Mouse (Mus musculus) forebrain, embryonic 15.5 days (tissue): ENCODE results near the gene Dlg1. TPM values are rescaled to one million over a fixed set of nuclear protein-coding genes. Genes with fewer than 3 reads are reported as not detected.

ENCODE experiments used
- ATAC-seq: fragments of 200-750 bp; cut with Nextera tagmentation; replicated peaks from 2 replicates; pipeline ENCODE4 v1.8.0; 2017; ENCODE audit warnings: mild to moderate bottlenecking, moderate TSS enrichment, moderate library complexity
- H3K27ac ChIP-seq: fragments of 300-500 bp; sonication (generic); replicated peaks from 2 replicates; pipeline ENCODE4 v1.5.1; 2015; ENCODE audit warnings: mild to moderate bottlenecking, inconsistent platforms
- H3K27me3 ChIP-seq: fragments of 300-500 bp; sonication (generic); 2 replicates; pipeline ENCODE4 v1.6.1; 2015; ENCODE audit warnings: inconsistent platforms
- H3K36me3 ChIP-seq: fragments of 300-500 bp; sonication (generic); 2 replicates; pipeline ENCODE4 v1.6.1; 2015; ENCODE audit warnings: mild to moderate bottlenecking, inconsistent platforms
- H3K4me1 ChIP-seq: fragments of 300-500 bp; sonication (generic); 2 replicates; pipeline ENCODE4 v1.6.1; 2015; ENCODE audit warnings: inconsistent platforms
- H3K4me2 ChIP-seq: fragments of 300-500 bp; sonication (generic); replicated peaks from 2 replicates; pipeline ENCODE4 v1.6.1; 2015; ENCODE audit warnings: mild to moderate bottlenecking, inconsistent platforms
- H3K4me3 ChIP-seq: fragments of 300-500 bp; sonication (generic); 2 replicates; pipeline ENCODE4 v1.5.1; 2015; ENCODE audit warnings: mild to moderate bottlenecking, inconsistent platforms
- H3K9ac ChIP-seq: fragments of 300-500 bp; sonication (generic); replicated peaks from 2 replicates; pipeline ENCODE4 v1.6.1; 2015; ENCODE audit warnings: mild to moderate bottlenecking, inconsistent platforms
- H3K9me3 ChIP-seq: fragments of 300-500 bp; sonication (generic); 2 replicates; pipeline ENCODE4 v1.6.1; 2016; ENCODE audit warnings: inconsistent platforms
- WGBS: fragments of 180-500 bp; shearing (Covaris S2); methylation state at CpG from one replicate; pipeline ENCODE4 v1.1.7; 2015; ENCODE audit warnings: mixed read lengths; 5-methylcytosine and 5-hydroxymethylcytosine counted together
- polyA plus RNA-seq: library from polyadenylated mRNA; unstranded; fragments of >200 nt; fragmentation: Nextera tagmentation; extraction: Ambion mirVana; gene quantifications from 2 replicates; pipeline ENCODE4 v1.2.1, GENCODE M21; 2015

Gene Dlg1
- polyA plus RNA-seq, 1 experiment from 2014 or later: 20.9 TPM

- ATAC-seq: no peak
- 92% methylated on average over 4 of the region's 4 CpGs for WGBS
- no peak overlapping the region for H3K27ac ChIP-seq
- H3K9ac ChIP-seq: no peak overlapping the region
- no peak overlapping the region for H3K4me3 ChIP-seq
- H3K4me2 ChIP-seq: no peak overlapping the region
- no peaks in the 10 kb centered on the region for H3K36me3 ChIP-seq
- H3K4me1 ChIP-seq: no peaks in the 10 kb centered on the region
- H3K27me3 ChIP-seq: no peaks in the 10 kb centered on the region
- H3K9me3 ChIP-seq: no peaks in the 10 kb centered on the region
These were observed 28.9 kb upstream of the Dlg1 start for GRCm38 (mm10) chr16:31634371-31634770.

- Histone ChIP-seq H3K27ac (no peak overlapping the region), H3K27me3 (no peaks in the 10 kb centered on the region), H3K4me2 (no peak overlapping the region), H3K9ac (no peak overlapping the region), H3K4me3 (no peak overlapping the region), H3K36me3 (no peaks in the 10 kb centered on the region), H3K4me1 (no peaks in the 10 kb centered on the region), H3K9me3 (no peaks in the 10 kb centered on the region)
- WGBS: 65% methylated on average over 7 of the region's 7 CpGs
- ATAC-seq: no peak
These were observed 24.9 kb upstream of the Dlg1 start for GRCm38 (mm10) chr16:31638393-31638792.

GRCm38 (mm10) chr16:31639946-31640345 lies 23.3 kb upstream of the Dlg1 start:
- Histone ChIP-seq H3K27ac (no peak overlapping the region), H3K4me2 (no peak overlapping the region), H3K9me3 (no peaks in the 10 kb centered on the region), H3K4me1 (no peaks in the 10 kb centered on the region), H3K4me3 (no peak overlapping the region), H3K36me3 (no peaks in the 10 kb centered on the region), H3K27me3 (no peaks in the 10 kb centered on the region), H3K9ac (no peak overlapping the region)
- WGBS: 77% methylated on average over 4 of the region's 4 CpGs
- ATAC-seq: no peak

GRCm38 (mm10) chr16:31641776-31642175 lies 21.5 kb upstream of the Dlg1 start:
- no peaks in the 10 kb centered on the region for H3K9me3 ChIP-seq
- H3K9ac ChIP-seq: no peak overlapping the region
- WGBS: 78% methylated on average over 4 of the region's 4 CpGs
- H3K4me3 ChIP-seq: no peak overlapping the region
- H3K36me3 ChIP-seq: no peaks in the 10 kb centered on the region
- H3K4me1 ChIP-seq: no peaks in the 10 kb centered on the region
- no peak overlapping the region for H3K27ac ChIP-seq
- H3K27me3 ChIP-seq: no peaks in the 10 kb centered on the region
- no peak overlapping the region for H3K4me2 ChIP-seq
- no peak for ATAC-seq

GRCm38 (mm10) chr16:31647221-31647620 lies 16.0 kb upstream of the Dlg1 start:
- Histone ChIP-seq H3K27me3 (no peaks in the 10 kb centered on the region), H3K36me3 (no peaks in the 10 kb centered on the region), H3K4me3 (no peak overlapping the region), H3K27ac (no peak overlapping the region; the same call in 1 of the 2 replicates), H3K9me3 (no peaks in the 10 kb centered on the region), H3K4me1 (peaks cover 12% of the 10 kb centered on the region), H3K9ac (no peak overlapping the region), H3K4me2 (no peak overlapping the region)
- no peak for ATAC-seq
- WGBS: 58% methylated on average over 7 of the region's 7 CpGs

- no peaks in the 10 kb centered on the region for H3K9me3 ChIP-seq
- no peak overlapping the region for H3K9ac ChIP-seq
- WGBS: 6% methylated on average over 6 of the region's 6 CpGs
- H3K4me3 ChIP-seq: no peak overlapping the region
- no peak overlapping the region for H3K27ac ChIP-seq
- no peaks in the 10 kb centered on the region for H3K36me3 ChIP-seq
- no peak overlapping the region for H3K4me2 ChIP-seq
- no peaks in the 10 kb centered on the region for H3K27me3 ChIP-seq
- ATAC-seq: no peak
- H3K4me1 ChIP-seq: peaks cover 16% of the 10 kb centered on the region
These were observed 12.5 kb upstream of the Dlg1 start for GRCm38 (mm10) chr16:31650788-31651187.

- Histone ChIP-seq H3K9ac (no peak overlapping the region), H3K27ac (no peak overlapping the region), H3K27me3 (no peaks in the 10 kb centered on the region), H3K36me3 (no peaks in the 10 kb centered on the region), H3K4me1 (peaks cover 16% of the 10 kb centered on the region), H3K9me3 (no peaks in the 10 kb centered on the region), H3K4me2 (no peak overlapping the region), H3K4me3 (no peak overlapping the region)
- 75% methylated on average over 3 of the region's 3 CpGs for WGBS
- ATAC-seq: no peak
These were observed 11.7 kb upstream of the Dlg1 start for GRCm38 (mm10) chr16:31651541-31651940.

GRCm38 (mm10) chr16:31652115-31652843 lies 11.0 kb upstream of the Dlg1 start:
- Histone ChIP-seq H3K9ac (no peak overlapping the region), H3K4me2 (no peak overlapping the region), H3K27ac (no peak overlapping the region), H3K36me3 (no peaks in the 10 kb centered on the region), H3K9me3 (no peaks in the 10 kb centered on the region), H3K27me3 (no peaks in the 10 kb centered on the region), H3K4me3 (no peak overlapping the region), H3K4me1 (peaks cover 16% of the 10 kb centered on the region)
- WGBS: 31% methylated on average over 9 of the region's 9 CpGs
- no peak for ATAC-seq

- no peak for ATAC-seq
- H3K36me3 ChIP-seq: no peaks in the 10 kb centered on the region
- H3K4me3 ChIP-seq: no peak overlapping the region
- no peak overlapping the region for H3K9ac ChIP-seq
- no peaks in the 10 kb centered on the region for H3K9me3 ChIP-seq
- 52% methylated on average over 5 of the region's 5 CpGs for WGBS
- no peak overlapping the region for H3K27ac ChIP-seq
- H3K27me3 ChIP-seq: no peaks in the 10 kb centered on the region
- H3K4me1 ChIP-seq: peaks cover 16% of the 10 kb centered on the region
- H3K4me2 ChIP-seq: no peak overlapping the region
These were observed 9.6 kb upstream of the Dlg1 start for GRCm38 (mm10) chr16:31653616-31654015.

GRCm38 (mm10) chr16:31654021-31654420 lies 9.2 kb upstream of the Dlg1 start:
- no peak for ATAC-seq
- no peaks in the 10 kb centered on the region for H3K27me3 ChIP-seq
- H3K4me1 ChIP-seq: peaks cover 19% of the 10 kb centered on the region
- 77% methylated on average over 7 of the region's 7 CpGs for WGBS
- H3K4me3 ChIP-seq: no peak overlapping the region
- no peaks in the 10 kb centered on the region for H3K9me3 ChIP-seq
- no peaks in the 10 kb centered on the region for H3K36me3 ChIP-seq
- no peak overlapping the region for H3K4me2 ChIP-seq
- no peak overlapping the region for H3K27ac ChIP-seq
- no peak overlapping the region for H3K9ac ChIP-seq

GRCm38 (mm10) chr16:31655531-31655930 lies 7.7 kb upstream of the Dlg1 start:
- Histone ChIP-seq H3K27ac (no peak overlapping the region), H3K9ac (no peak overlapping the region), H3K4me2 (no peak overlapping the region), H3K4me1 (peaks cover 16% of the 10 kb centered on the region), H3K9me3 (no peaks in the 10 kb centered on the region), H3K36me3 (no peaks in the 10 kb centered on the region), H3K27me3 (no peaks in the 10 kb centered on the region), H3K4me3 (no peak overlapping the region)
- ATAC-seq: no peak
- 84% methylated on average over 2 of the region's 2 CpGs for WGBS

- no peak overlapping the region for H3K27ac ChIP-seq
- H3K27me3 ChIP-seq: no peaks in the 10 kb centered on the region
- no peak overlapping the region for H3K9ac ChIP-seq
- ATAC-seq: no peak
- H3K36me3 ChIP-seq: no peaks in the 10 kb centered on the region
- 17% methylated on average over 2 of the region's 2 CpGs for WGBS
- no peaks in the 10 kb centered on the region for H3K9me3 ChIP-seq
- no peak overlapping the region for H3K4me3 ChIP-seq
- H3K4me2 ChIP-seq: no peak overlapping the region
- H3K4me1 ChIP-seq: peaks cover 5% of the 10 kb centered on the region; the same call in 1 of the 2 replicates
These were observed 5.7 kb upstream of the Dlg1 start for GRCm38 (mm10) chr16:31657502-31657901.
